Mouse (Mus musculus) fibroblast of lung, adult 2 months (primary cell): ENCODE measurements around the gene Cacna1e.

Source experiments
- DNase-seq: peaks from one replicate; pipeline ENCODE4 v3.0.0-alpha.2; 2011; ENCODE audit warnings: low read depth

Gene Cacna1e

GRCm38 (mm10) chr1:154707584-154708290 lies 176.6 kb downstream of the Cacna1e start:
- no peak for DNase-seq

GRCm38 (mm10) chr1:154706974-154707373 lies 177.3 kb downstream of the Cacna1e start:
- DNase-seq, result no peak

- no peak for DNase-seq
These were observed 178.3 kb downstream of the Cacna1e start for GRCm38 (mm10) chr1:154705882-154706565.

- no peak for DNase-seq
These were observed 179.6 kb downstream of the Cacna1e start for GRCm38 (mm10) chr1:154704558-154705185.

- no peak for DNase-seq
These were observed 181.7 kb downstream of the Cacna1e start for GRCm38 (mm10) chr1:154702623-154703022.

GRCm38 (mm10) chr1:154688876-154689665 lies 195.2 kb downstream of the Cacna1e start:
- no peak for DNase-seq

- no peak for DNase-seq
These were observed 197.4 kb downstream of the Cacna1e start for GRCm38 (mm10) chr1:154686861-154687260.

- DNase-seq, result no peak
These were observed 200.7 kb downstream of the Cacna1e start for GRCm38 (mm10) chr1:154683477-154684106.

- DNase-seq, result no peak
These were observed 205.3 kb downstream of the Cacna1e start for GRCm38 (mm10) chr1:154678989-154679388.

GRCm38 (mm10) chr1:154678151-154678550 lies 206.2 kb downstream of the Cacna1e start:
- no peak for DNase-seq

- no peak for DNase-seq
These were observed 206.6 kb downstream of the Cacna1e start for GRCm38 (mm10) chr1:154677677-154678076.

- DNase-seq, result no peak
These were observed 220.6 kb downstream of the Cacna1e start for GRCm38 (mm10) chr1:154663721-154664120.

GRCm38 (mm10) chr1:154661977-154662376 lies 222.3 kb downstream of the Cacna1e start:
- no peak for DNase-seq

GRCm38 (mm10) chr1:154661221-154661864 lies 223.0 kb downstream of the Cacna1e start:
- DNase-seq, result no peak

- DNase-seq, result no peak
These were observed 226.9 kb downstream of the Cacna1e start for GRCm38 (mm10) chr1:154657366-154657765.

- DNase-seq, result no peak
These were observed 230.3 kb downstream of the Cacna1e start for GRCm38 (mm10) chr1:154653951-154654350.

GRCm38 (mm10) chr1:154646156-154646950 lies 237.9 kb downstream of the Cacna1e start:
- no peak for DNase-seq

- no peak for DNase-seq
These were observed 246.5 kb downstream of the Cacna1e start for GRCm38 (mm10) chr1:154637821-154638220.

GRCm38 (mm10) chr1:154635766-154636165 lies 248.5 kb downstream of the Cacna1e start:
- no peak for DNase-seq

GRCm38 (mm10) chr1:154632886-154633285 lies 251.4 kb downstream of the Cacna1e start:
- DNase-seq, result no peak
